13 mouse cellular contexts compared by ENCODE assay signal in genomic region chr12:82998682-82999332, GRCm38 (mm10).
DNase-seq lines count a peak whose midpoint lies in the region.
"Had no signal": no experiment of that assay in that cellular context is flagged by ENCODE, and none has a peak within 500 bp of the region (broad histone marks: within the 10 kb centered on the region; RNA-seq: fewer than 3 reads in every experiment).

No protein-coding gene starts in this region.

- WGBS in heart, embryonic 10.5 days = 87% methylated on average over 10 of the region's 10 CpGs

- H3K4me3 ChIP-seq in heart, embryonic 10.5 days = no peak overlapping the region
- H3K4me3 ChIP-seq: layer of hippocampus, adult 2 months; limb, embryonic 13.5 days had no signal

- H3K27ac ChIP-seq in heart, embryonic 10.5 days = no peak overlapping the region
- H3K27ac ChIP-seq: limb, embryonic 13.5 days had no signal

- peak; percentile 98 for DNase-seq in heart, adult 11 months
- no peak for DNase-seq in heart, embryonic 10.5 days (ENCODE audit: low spot score)
- DNase-seq in right cerebral cortex, postnatal 25 days = peak; percentile 26
- DNase-seq in right cerebral cortex, postnatal 36 days (ENCODE audit: low spot score in 2 of 2) = no peak
- peak; percentile 16 for DNase-seq in fibroblast of lung, adult 2 months (ENCODE audit: low read depth)
- peak; percentile 53 for DNase-seq in heart, postnatal 4 days
- no peak for DNase-seq in embryo, embryonic 10 days (ENCODE audit: low spot score)
- no peak for DNase-seq in MN1 (ENCODE audit: low spot score)
- DNase-seq: cerebellum, postnatal 14 days; kidney, adult 2 months had no signal

- H3K4me1 ChIP-seq in heart, embryonic 10.5 days = no peaks in the 10 kb centered on the region

- no peaks in the 10 kb centered on the region for H3K36me3 ChIP-seq in heart, embryonic 10.5 days
- H3K36me3 ChIP-seq: limb, embryonic 13.5 days had no signal

- H3K27me3 ChIP-seq in heart, embryonic 10.5 days (ENCODE audit: insufficient read depth, poor library complexity, severe bottlenecking) = no peaks in the 10 kb centered on the region
- H3K27me3 ChIP-seq: CH12.LX had no signal

- no peaks in the 10 kb centered on the region for H3K9me3 ChIP-seq in heart, embryonic 10.5 days
- H3K9me3 ChIP-seq: limb, embryonic 13.5 days had no signal

Comparison
In these comparisons a context has a peak if more than half of its experiments do, and no peak if none do; other contexts are left out.
1. DNase-seq: peak in heart, adult 11 months (single experiment), right cerebral cortex, postnatal 25 days (single experiment), fibroblast of lung, adult 2 months (single experiment) and heart, postnatal 4 days (single experiment); none in heart, embryonic 10.5 days (single experiment), right cerebral cortex, postnatal 36 days (0 of 2), embryo, embryonic 10 days (single experiment) and MN1 (single experiment).